Mouse (Mus musculus): ENCODE results near the gene Cdc37.

GRCm38 (mm10) chr9:21180841-21181240 is 31.1 kb upstream of the Cdc37 start:
- TF ChIP-seq CTCF (IDR thresholded peaks at IDR 0.05; ENCODE audit: extremely low read depth, insufficient read length, insufficient replicate concordance, low read depth, low read length): no peak
- TF ChIP-seq POLR2A (IDR thresholded peaks at IDR 0.05; ENCODE audit: low read depth, low read length): no peak

All from small intestine, adult 2 months (tissue).